Mouse (Mus musculus) urinary bladder, adult 18-20 months (tissue): ENCODE data around the gene Ppp1r18.
A peak's percentile ranks its signal among the peaks of the same experiment; 100 is the strongest.

ENCODE experiments used
- DNase-seq, 2 experiments: peaks; one replicate each; pipeline ENCODE4 v3.0.0; 2022; ENCODE audit warnings: low spot score in 2 of 2, mixed read lengths in 2 of 2

The Ppp1r18 gene

GRCm38 (mm10) chr17:35865481-35866280 is at the start of gene Ppp1r18:
Gene Ppp1r18, plus strand, starts transcription at chr17:35865593.
- peak; percentile 51 to 52 for DNase-seq

GRCm38 (mm10) chr17:35815836-35816235 is 49.6 kb upstream of the Ppp1r18 start:
- no peak for DNase-seq

- no peak for DNase-seq
These were observed 48.7 kb upstream of the Ppp1r18 start for GRCm38 (mm10) chr17:35816686-35817085.

- no peak for DNase-seq
These were observed 48.2 kb upstream of the Ppp1r18 start for GRCm38 (mm10) chr17:35817226-35817625.

GRCm38 (mm10) chr17:35820111-35820510 is 45.3 kb upstream of the Ppp1r18 start:
- DNase-seq: no peak

GRCm38 (mm10) chr17:35821439-35822430 is 43.7 kb upstream of the Ppp1r18 start, which contains the start of gene Ier3:
Gene Ier3, plus strand, starts transcription at chr17:35821684.
- DNase-seq: peak; percentile 88 to 89

GRCm38 (mm10) chr17:35822564-35822963 is 42.8 kb upstream of the Ppp1r18 start:
- no peak for DNase-seq

- DNase-seq: peak; percentile 75 to 85
These were observed 42.1 kb upstream of the Ppp1r18 start, which contains the start of gene Flot1 for GRCm38 (mm10) chr17:35822964-35823937. Gene Flot1, plus strand, starts transcription at chr17:35823230.

GRCm38 (mm10) chr17:35824402-35824801 is 41.0 kb upstream of the Ppp1r18 start:
- no peak for DNase-seq

GRCm38 (mm10) chr17:35825109-35825850 is 40.1 kb upstream of the Ppp1r18 start:
- DNase-seq: no peak

GRCm38 (mm10) chr17:35829737-35830136 is 35.7 kb upstream of the Ppp1r18 start:
- DNase-seq: peak in 1 of 2 experiments; percentile 83

- DNase-seq: no peak
These were observed 32.8 kb upstream of the Ppp1r18 start for GRCm38 (mm10) chr17:35832400-35833238.

GRCm38 (mm10) chr17:35833239-35833751 is 32.1 kb upstream of the Ppp1r18 start:
- no peak for DNase-seq

GRCm38 (mm10) chr17:35833894-35834293 is 31.5 kb upstream of the Ppp1r18 start:
- no peak for DNase-seq

GRCm38 (mm10) chr17:35834696-35835422 is 30.5 kb upstream of the Ppp1r18 start:
- DNase-seq: no peak

GRCm38 (mm10) chr17:35835424-35836140 is 29.8 kb upstream of the Ppp1r18 start:
- no peak for DNase-seq

GRCm38 (mm10) chr17:35836178-35836965 is 29.0 kb upstream of the Ppp1r18 start:
- DNase-seq: peak in 1 of 2 experiments; percentile 61
